Mouse (Mus musculus) stomach, embryonic 15.5 days (tissue): ENCODE measurements around the gene Pxt1. TPM values are rescaled to one million over a fixed set of nuclear protein-coding genes. Genes with fewer than 3 reads are reported as not detected.
A peak's percentile ranks its signal among the peaks of the same experiment; 100 is the strongest.

Experiments used
- ATAC-seq: fragments of 200-750 bp; cut with Nextera tagmentation; 2 replicates; pipeline ENCODE4 v1.8.0; 2017; ENCODE audit warnings: low read depth, moderate number of reproducible peaks, moderate TSS enrichment; ENCODE audit not compliant: insufficient read depth, low FRiP score
- H3K27ac ChIP-seq: fragments of 300-500 bp; sonication (generic); 2 replicates; pipeline ENCODE4 v1.5.1; 2015; ENCODE audit warnings: mild to moderate bottlenecking, inconsistent platforms
- H3K27me3 ChIP-seq: fragments of 300-500 bp; sonication (generic); replicated peaks from 2 replicates; pipeline ENCODE4 v1.6.1; 2015; ENCODE audit warnings: inconsistent platforms
- H3K36me3 ChIP-seq: fragments of 300-500 bp; sonication (generic); 2 replicates; pipeline ENCODE4 v1.6.1; 2015; ENCODE audit warnings: inconsistent platforms
- H3K4me1 ChIP-seq: fragments of 300-500 bp; sonication (generic); 2 replicates; pipeline ENCODE4 v1.6.1; 2015; ENCODE audit warnings: inconsistent platforms
- H3K4me2 ChIP-seq: fragments of 300-500 bp; sonication (generic); 2 replicates; pipeline ENCODE4 v1.6.1; 2015; ENCODE audit warnings: mild to moderate bottlenecking, inconsistent platforms
- H3K4me3 ChIP-seq: fragments of 300-500 bp; sonication (generic); replicated peaks from 2 replicates; pipeline ENCODE4 v1.5.1; 2015; ENCODE audit warnings: inconsistent platforms
- H3K9ac ChIP-seq: fragments of 300-500 bp; sonication (generic); 2 replicates; pipeline ENCODE4 v1.6.1; 2015; ENCODE audit warnings: inconsistent platforms
- H3K9me3 ChIP-seq: fragments of 300-500 bp; sonication (generic); 2 replicates; pipeline ENCODE4 v1.6.1; 2016; ENCODE audit warnings: inconsistent platforms
- WGBS: fragments of 180-500 bp; shearing (Covaris S2); methylation state at CpG from one replicate; pipeline ENCODE4 v1.1.7; 2015; 5-methylcytosine and 5-hydroxymethylcytosine counted together
- polyA plus RNA-seq: library from polyadenylated mRNA; unstranded; fragments of >200 nt; fragmentation: Nextera tagmentation; extraction: Ambion mirVana; gene quantifications from 2 replicates; pipeline ENCODE4 v1.2.1, GENCODE M21; 2015

The Pxt1 gene
- polyA plus RNA-seq, 1 experiment from 2014 or later: not detected

DNA sequence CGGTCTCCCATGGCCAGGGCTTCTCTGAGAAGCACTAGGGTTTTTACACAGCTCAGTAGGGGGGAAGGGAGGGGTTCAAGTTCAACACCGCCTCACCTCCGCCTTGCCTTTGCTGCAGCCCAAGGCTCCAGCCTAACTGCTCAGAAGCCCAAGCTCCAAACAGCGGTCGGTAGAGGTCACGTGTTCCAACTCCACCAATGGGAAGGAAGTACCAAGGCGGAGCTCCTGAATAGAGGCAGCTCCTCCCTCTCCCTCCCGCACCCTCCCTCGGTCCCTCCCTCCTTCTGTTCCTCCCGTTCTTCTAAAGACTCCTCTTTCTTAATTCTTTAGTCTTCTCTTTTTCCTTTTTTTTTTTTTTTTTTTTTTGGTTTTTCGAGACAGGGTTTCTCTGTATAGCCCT lies 1.5 kb downstream of the Pxt1 start:
- H3K9me3 ChIP-seq: no peaks in the 10 kb centered on the region
- H3K36me3 ChIP-seq: no peaks in the 10 kb centered on the region
- H3K4me2 ChIP-seq: no peak overlapping the region
- no peak overlapping the region for H3K4me3 ChIP-seq
- WGBS: 73% methylated on average over 10 of the region's 11 CpGs
- no peaks in the 10 kb centered on the region for H3K4me1 ChIP-seq
- H3K27me3 ChIP-seq: no peaks in the 10 kb centered on the region
- H3K9ac ChIP-seq: no peak overlapping the region
- no peak for ATAC-seq
- no peak overlapping the region for H3K27ac ChIP-seq

DNA sequence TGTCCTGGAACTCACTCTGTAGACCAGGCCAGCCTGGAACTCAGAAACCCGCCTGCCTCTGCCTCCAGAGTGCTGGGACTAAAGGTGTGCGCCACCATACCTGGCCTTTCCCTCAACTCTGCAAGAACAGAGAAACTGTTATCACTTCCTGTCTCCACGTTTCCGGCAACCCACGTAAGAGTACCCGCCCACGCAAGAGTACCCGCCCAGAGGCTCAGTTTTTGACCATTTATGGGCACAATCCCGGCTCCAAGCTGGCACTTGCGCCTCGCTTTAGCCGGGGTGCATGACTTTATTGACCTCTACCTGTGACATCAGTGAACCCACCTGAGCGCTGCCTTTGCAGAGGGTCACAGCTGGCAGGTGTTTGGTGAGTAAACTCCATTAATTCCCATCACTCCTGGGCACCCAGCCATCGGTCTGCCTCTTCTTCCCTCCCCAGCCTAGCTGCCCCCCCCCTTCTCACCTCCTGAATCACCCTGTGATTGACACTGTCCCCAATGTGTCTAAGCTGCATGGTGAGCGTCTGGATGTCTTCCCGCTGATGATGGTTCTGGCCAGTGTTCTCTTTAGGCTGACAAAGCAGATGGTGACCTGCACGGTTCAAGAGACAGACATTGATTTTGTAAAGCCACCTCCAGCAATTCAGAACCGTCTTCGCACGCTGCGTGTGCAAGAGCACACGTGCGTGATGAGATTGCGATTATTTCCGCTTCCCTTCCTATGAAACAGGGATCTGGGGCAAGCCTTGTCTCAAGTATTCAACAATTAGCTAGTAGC lies 2.7 kb downstream of the Pxt1 start:
- Histone ChIP-seq H3K36me3 (no peaks in the 10 kb centered on the region), H3K4me2 (no peak overlapping the region), H3K9me3 (no peaks in the 10 kb centered on the region), H3K27me3 (no peaks in the 10 kb centered on the region), H3K4me3 (no peak overlapping the region), H3K9ac (no peak overlapping the region), H3K4me1 (no peaks in the 10 kb centered on the region), H3K27ac (no peak overlapping the region)
- no peak for ATAC-seq
- WGBS: 89% methylated on average over 25 of the region's 25 CpGs

DNA sequence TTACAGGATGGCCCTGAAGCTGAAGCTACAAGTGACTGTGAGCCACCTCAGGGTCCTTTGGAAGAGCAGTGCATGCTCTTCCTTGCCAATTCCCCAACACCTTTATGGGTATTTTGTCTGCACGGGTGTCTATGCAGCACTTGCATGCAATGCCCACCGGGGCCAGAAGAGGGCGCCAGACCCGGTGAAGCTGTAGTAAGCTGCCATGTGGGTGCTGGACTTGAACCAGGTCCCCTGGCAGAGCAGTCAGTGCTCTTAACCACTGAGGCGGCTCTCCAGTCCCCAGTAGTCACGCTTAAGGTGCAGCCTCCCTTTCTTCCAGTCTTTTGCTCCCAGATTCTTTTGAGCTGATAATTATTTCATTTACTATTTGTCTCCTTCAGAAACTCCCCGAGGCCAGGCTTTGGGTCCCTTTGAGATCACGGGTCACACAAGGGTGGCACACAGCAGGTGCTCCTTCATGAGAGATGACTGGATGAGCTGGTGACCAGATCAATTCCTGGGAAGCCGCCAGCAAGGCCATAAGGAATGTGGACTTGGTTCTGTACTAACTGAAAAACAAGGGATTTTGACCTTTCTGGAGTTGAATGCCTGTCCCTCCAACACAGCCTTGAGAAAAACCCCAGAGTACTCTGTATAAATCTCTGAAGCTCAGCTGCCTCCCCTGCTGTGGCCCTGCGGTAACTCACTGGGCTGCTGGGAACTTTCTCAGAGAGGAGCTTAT lies 6.9 kb downstream of the Pxt1 start:
- Histone ChIP-seq H3K9ac (no peak overlapping the region), H3K4me3 (no peak overlapping the region), H3K27ac (no peak overlapping the region), H3K27me3 (no peaks in the 10 kb centered on the region), H3K4me2 (no peak overlapping the region), H3K36me3 (no peaks in the 10 kb centered on the region), H3K9me3 (no peaks in the 10 kb centered on the region), H3K4me1 (no peaks in the 10 kb centered on the region; the same call in 1 of the 2 replicates)
- WGBS: 78% methylated on average over 10 of the region's 10 CpGs
- no peak for ATAC-seq

DNA sequence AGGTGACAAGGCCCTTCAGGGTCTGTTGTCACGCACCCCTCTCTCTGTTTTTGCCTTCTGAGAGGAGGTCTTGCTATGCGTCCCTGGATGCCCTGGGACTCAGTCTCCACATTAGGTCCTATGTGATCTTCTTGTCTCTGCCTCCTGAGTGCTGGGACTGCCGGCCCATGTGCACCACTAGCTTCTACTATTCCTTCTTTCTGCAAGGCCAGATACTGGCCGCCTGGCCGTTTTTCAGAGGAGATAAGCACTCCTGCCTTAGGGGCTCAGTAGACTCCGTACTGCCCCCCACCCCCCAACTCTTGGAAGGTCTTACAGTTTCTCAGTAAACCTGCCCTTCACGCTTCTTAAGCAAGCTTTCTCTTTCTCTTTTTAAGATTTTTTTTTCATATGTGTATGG lies 7.5 kb downstream of the Pxt1 start:
- no peaks in the 10 kb centered on the region for H3K36me3 ChIP-seq
- H3K4me2 ChIP-seq: no peak overlapping the region
- H3K9ac ChIP-seq: no peak overlapping the region
- H3K27me3 ChIP-seq: no peaks in the 10 kb centered on the region
- ATAC-seq: no peak
- H3K9me3 ChIP-seq: no peaks in the 10 kb centered on the region
- WGBS: 85% methylated on average over 7 of the region's 7 CpGs
- no peak overlapping the region for H3K4me3 ChIP-seq
- no peak overlapping the region for H3K27ac ChIP-seq
- H3K4me1 ChIP-seq: no peaks in the 10 kb centered on the region; the same call in 1 of the 2 replicates

DNA sequence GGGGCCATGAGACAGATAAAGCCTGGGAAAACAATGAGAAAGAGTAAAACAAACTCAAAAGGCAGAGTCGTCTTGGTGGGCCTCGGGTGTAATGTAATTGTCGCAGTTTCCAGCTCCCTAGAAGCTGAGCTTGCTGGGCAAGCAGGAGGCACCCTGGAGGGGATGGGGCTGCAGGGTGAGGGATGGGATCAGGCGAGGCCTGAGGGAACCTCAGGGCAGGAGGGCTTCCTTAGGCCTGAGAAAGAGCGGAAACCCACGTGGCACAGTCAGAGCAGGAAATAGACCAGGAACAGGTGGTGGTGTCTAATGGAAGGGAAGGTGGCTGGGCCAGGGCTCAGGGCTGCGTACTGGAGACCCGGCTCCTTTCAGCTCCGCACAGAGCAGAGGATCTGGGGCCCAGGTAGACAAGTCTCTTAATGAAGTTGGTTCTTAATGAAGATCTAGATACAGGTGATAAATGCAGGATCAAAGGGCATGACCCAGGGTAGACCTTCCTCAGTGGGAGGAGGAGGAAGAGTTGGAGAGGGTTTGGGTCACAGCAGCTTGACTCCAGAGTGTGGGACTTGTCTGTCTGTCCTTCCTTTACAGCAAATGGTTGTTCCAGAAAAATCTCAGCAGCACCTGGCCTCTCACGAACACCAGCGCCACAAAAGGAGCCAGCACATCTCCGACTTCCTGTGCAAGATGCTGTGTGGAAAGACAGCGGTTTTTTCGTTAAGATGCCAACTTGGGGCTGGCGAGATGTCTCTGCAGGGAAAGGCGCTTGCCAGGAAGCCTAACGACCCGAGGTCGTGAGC lies 9.3 kb downstream of the Pxt1 start:
- no peaks in the 10 kb centered on the region for H3K27me3 ChIP-seq
- H3K4me1 ChIP-seq: peaks cover 10% of the 10 kb centered on the region
- H3K9ac ChIP-seq: no peak overlapping the region
- 67% methylated on average over 19 of the region's 19 CpGs for WGBS
- H3K9me3 ChIP-seq: no peaks in the 10 kb centered on the region
- no peak for ATAC-seq
- no peaks in the 10 kb centered on the region for H3K36me3 ChIP-seq
- H3K4me2 ChIP-seq: no peak overlapping the region
- no peak overlapping the region for H3K4me3 ChIP-seq
- no peak overlapping the region for H3K27ac ChIP-seq

DNA sequence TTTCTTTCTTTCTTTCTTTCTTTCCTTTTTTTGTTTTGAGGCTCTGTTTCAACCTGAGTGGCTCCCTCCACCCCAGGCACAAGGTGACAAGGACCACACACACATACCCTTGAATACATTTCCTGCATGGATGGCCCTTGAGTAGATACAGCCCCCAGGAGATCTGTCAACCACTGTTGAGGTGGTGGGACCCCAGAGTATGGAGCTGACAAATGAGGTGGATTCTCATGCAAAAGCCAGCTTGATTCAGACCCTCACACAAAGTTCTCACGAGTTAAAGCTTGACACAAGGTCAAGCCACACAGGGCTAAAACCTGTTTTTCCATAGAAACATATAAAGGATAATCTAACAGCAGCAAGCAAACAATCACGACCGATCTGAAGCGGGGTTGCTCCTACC lies 11.4 kb downstream of the Pxt1 start:
- 79% methylated on average over 4 of the region's 4 CpGs for WGBS
- H3K9ac ChIP-seq: no peak overlapping the region
- no peak overlapping the region for H3K27ac ChIP-seq
- peaks cover 10% of the 10 kb centered on the region for H3K4me1 ChIP-seq
- no peaks in the 10 kb centered on the region for H3K27me3 ChIP-seq
- no peak overlapping the region for H3K4me2 ChIP-seq
- H3K36me3 ChIP-seq: no peaks in the 10 kb centered on the region
- H3K4me3 ChIP-seq: no peak overlapping the region
- no peak for ATAC-seq
- no peaks in the 10 kb centered on the region for H3K9me3 ChIP-seq

DNA sequence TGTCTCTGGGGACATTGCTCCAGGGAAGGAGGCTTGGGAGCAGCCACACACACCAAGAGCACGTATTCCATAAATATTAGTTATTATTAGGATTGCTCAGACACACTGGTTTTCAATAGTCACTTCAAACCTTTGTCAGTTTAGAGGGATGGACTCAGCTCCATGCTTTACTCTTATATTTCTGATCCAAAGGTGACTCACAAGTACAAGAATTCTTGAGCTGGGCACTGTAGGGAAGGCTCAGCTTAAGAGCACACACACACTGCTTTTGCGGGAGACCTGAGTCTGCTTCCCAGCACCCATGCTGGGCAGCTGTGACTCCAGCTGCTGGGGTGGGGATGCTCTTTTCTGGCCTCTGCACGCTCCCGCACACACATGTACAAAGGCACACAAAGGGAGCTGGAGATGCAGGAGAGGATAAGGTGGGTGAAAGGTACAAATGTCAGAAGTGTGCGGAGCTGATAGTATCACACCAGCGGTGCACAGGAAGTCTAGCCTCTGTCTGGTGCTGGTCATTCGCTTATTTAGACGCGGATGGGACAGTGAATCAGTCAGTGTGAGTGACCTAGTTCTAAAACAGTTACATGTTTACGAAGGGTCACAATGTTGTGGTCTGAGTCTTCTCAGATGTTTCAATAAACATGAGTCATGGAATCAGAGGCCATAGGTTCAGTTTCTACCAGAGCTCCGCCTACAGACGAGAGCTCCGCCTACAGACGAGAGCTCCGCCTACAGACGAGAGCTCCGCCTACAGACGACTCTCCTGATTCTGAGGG lies 12.0 kb downstream of the Pxt1 start:
- H3K9me3 ChIP-seq: no peaks in the 10 kb centered on the region
- no peak overlapping the region for H3K9ac ChIP-seq
- H3K4me1 ChIP-seq: peaks cover 10% of the 10 kb centered on the region
- no peaks in the 10 kb centered on the region for H3K27me3 ChIP-seq
- no peak overlapping the region for H3K4me2 ChIP-seq
- ATAC-seq: no peak
- WGBS: 80% methylated on average over 18 of the region's 18 CpGs
- no peaks in the 10 kb centered on the region for H3K36me3 ChIP-seq
- H3K4me3 ChIP-seq: no peak overlapping the region
- H3K27ac ChIP-seq: peak overlapping the region; percentile 91

DNA sequence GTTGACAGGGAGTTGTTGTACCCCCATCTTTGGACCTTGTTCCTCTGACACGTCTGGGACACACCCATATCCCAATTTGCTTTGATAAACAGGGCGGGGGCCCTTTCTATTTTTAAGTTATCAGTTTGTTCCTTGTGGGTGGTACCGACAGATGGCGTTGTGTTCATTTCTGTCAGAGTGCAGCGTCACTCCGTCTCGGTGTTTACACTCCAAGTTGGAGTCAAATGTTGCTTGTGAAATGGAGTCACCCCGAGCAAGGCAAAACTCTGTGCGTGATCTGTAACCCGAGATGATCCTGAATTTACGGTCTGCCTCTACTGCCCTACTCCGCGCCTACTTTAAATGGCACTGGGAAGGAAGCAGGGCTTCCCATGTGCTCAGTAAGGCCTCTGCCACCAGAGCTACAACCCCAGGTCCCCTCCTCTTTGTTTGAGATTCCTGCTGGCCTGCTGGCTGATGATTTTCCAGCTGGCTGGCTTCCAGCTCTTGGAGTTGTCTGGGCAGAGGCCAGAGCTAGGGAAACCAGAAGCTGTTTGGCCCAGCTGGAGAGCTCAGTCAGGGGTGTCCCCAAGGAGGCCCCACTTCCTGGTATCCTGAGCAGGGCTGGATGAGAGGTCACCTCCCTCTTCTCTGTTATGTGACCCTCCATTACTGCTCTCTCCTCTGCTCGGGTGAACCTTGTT lies 13.1 kb downstream of the Pxt1 start:
- ATAC-seq: peak; percentile 90
- WGBS: 6% methylated on average over 14 of the region's 14 CpGs
- H3K4me2 ChIP-seq: peak overlapping the region; percentile 48
- H3K36me3 ChIP-seq: no peaks in the 10 kb centered on the region
- H3K9ac ChIP-seq: no peak overlapping the region
- no peaks in the 10 kb centered on the region for H3K27me3 ChIP-seq
- peaks cover 10% of the 10 kb centered on the region for H3K4me1 ChIP-seq
- H3K9me3 ChIP-seq: no peaks in the 10 kb centered on the region
- peak overlapping the region; percentile 91 for H3K27ac ChIP-seq
- H3K4me3 ChIP-seq: peak overlapping the region; percentile 6; the same call in 1 of the 2 replicates

DNA sequence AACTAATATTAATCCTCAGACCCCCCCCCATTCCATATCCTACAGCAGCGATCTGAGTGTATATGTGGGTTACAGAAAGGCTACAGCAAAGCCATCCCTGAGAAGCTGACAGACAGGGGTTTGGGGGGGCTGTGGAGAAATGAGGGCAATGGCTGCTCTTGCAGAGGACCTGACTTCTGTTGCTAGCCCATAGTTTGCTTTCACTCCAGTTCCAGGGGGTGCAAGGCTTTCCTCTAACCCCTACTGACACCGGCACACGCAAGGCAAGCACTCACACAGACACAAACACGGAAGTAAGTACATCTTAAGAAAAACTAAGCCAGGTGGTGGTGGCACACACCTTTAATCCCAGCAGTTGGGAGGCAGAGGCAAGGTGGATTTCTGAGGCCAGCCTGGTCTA lies 14.3 kb downstream of the Pxt1 start:
- Histone ChIP-seq H3K4me3 (no peak overlapping the region), H3K4me1 (peaks cover 10% of the 10 kb centered on the region), H3K27ac (no peak overlapping the region), H3K9ac (no peak overlapping the region), H3K4me2 (no peak overlapping the region), H3K36me3 (no peaks in the 10 kb centered on the region), H3K9me3 (no peaks in the 10 kb centered on the region), H3K27me3 (no peaks in the 10 kb centered on the region)
- 89% methylated on average over 4 of the region's 4 CpGs for WGBS
- no peak for ATAC-seq

DNA sequence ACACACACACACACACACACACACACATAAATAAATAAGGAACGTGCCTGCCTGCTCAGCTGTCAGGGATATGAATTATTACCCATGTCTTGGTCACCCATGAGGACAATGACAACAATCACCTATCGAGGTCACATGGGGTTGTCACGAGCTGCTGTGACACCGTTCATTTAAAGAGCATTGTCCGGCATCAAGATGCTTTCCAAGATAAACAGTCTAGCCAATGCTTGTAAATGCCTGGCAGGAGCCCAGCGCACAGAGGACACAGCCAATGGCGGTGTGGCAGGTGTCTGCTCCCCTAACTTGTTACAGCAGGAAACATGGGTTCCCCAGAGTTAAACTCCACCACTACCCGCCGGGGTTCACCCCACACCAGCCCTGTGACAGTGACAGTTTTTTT lies 15.6 kb downstream of the Pxt1 start:
- Histone ChIP-seq H3K9me3 (no peaks in the 10 kb centered on the region), H3K4me1 (peaks cover 10% of the 10 kb centered on the region), H3K27ac (no peak overlapping the region), H3K4me2 (no peak overlapping the region), H3K9ac (no peak overlapping the region), H3K27me3 (no peaks in the 10 kb centered on the region), H3K4me3 (no peak overlapping the region), H3K36me3 (no peaks in the 10 kb centered on the region)
- no peak for ATAC-seq
- 80% methylated on average over 9 of the region's 9 CpGs for WGBS
